Mouse (Mus musculus): Measurements from ENCODE around the gene Gm17662. TPM values are rescaled to one million over a fixed set of nuclear protein-coding genes. Genes with fewer than 3 reads are reported as not detected.

Gene Gm17662
- total RNA-seq (2023) = not detected

DNA sequence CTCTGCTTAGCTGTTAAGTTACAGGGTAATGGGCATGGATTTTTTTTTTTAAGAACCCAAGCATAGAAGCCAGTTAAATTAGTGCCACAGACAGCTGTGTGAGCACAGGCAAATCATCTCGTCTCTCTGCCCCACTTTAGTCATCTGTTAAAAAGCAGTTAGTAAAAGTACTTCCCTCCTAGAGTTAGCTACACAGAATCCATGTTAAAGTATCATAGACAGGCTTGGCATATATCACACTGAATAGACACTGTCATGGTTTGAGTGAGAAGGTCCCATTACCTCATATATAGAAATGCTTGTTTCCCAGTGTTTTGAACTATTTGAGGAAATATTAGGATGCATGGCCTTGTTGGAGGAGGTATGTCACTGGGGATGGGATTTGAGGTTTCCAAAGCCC lies at the start of gene Gm17662:
Gm17662 (plus strand) TSS at position 301 of the 400 bp plus-strand sequence.

GRCm38 (mm10) chr4:104876323-104876722 lies 19.2 kb downstream of the Gm17662 start, which contains the start of gene C8a:
Gene C8a, minus strand, starts transcription at chr4:104876398.

Other genes with a start within 250 kb of the Gm17662 start
- gene C8b, start 91.0 kb upstream of the Gm17662 start, total RNA-seq (2023) = not detected
- gene C8a, start 19.1 kb downstream of the Gm17662 start, total RNA-seq (2023) = not detected
- gene Fyb2, start 56.1 kb downstream of the Gm17662 start, total RNA-seq (2023) = not detected